Mouse (Mus musculus): ENCODE measurements around the gene Mlst8. TPM values are rescaled to one million over a fixed set of nuclear protein-coding genes. Genes with fewer than 3 reads are reported as not detected.
A peak's percentile ranks its signal among the peaks of the same experiment; 100 is the strongest.

The Mlst8 gene
- polyA plus RNA-seq, 1 experiment, result 20.4 TPM

- peaks cover 5% of the 10 kb centered on the region; the same call in 1 of the 2 replicates for H3K36me3 ChIP-seq (ENCODE audit: control insufficient read depth, insufficient read depth, low read length, poor library complexity, severe bottlenecking)
- TF ChIP-seq EP300 (IDR thresholded peaks at IDR 0.05; ENCODE audit: insufficient read depth, low read depth, low read length) (no peak), CTCF (IDR thresholded peaks at IDR 0.05; ENCODE audit: low read depth, low read length) (no peak), POLR2A (IDR thresholded peaks at IDR 0.05; ENCODE audit: insufficient read depth, low read length) (no peak)
- peaks cover 2% of the 10 kb centered on the region for H3K4me1 ChIP-seq (ENCODE audit: control insufficient read depth, insufficient read depth, low read length)
Measured at GRCm38 (mm10) chr17:24443409-24443808, 35.5 kb downstream of the Mlst8 start.

GRCm38 (mm10) chr17:24442632-24443155 lies 36.2 kb downstream of the Mlst8 start, which contains the start of gene Dnase1l2:
TSS of gene Dnase1l2 (minus strand) at chr17:24443105.
- Histone ChIP-seq H3K4me1 (ENCODE audit: control insufficient read depth, insufficient read depth, low read length) (peaks cover 2% of the 10 kb centered on the region), H3K4me3 (ENCODE audit: low read depth, low read length) (no peak within 1 kb of the TSS), H3K27ac (ENCODE audit: insufficient read depth, low read length) (no peak within 1 kb of the TSS), H3K9ac (ENCODE audit: low read depth, poor library complexity, severe bottlenecking) (no peak within 1 kb of the TSS), H3K9me3 (replicated peaks; ENCODE audit: control insufficient read depth, insufficient read depth, low read length, poor library complexity, severe bottlenecking) (no peaks in the 10 kb centered on the region), H3K36me3 (ENCODE audit: control insufficient read depth, insufficient read depth, low read length, poor library complexity, severe bottlenecking) (peaks cover 6% of the 10 kb centered on the region; the same call in 1 of the 2 replicates), H3K27me3 (ENCODE audit: control insufficient read depth, insufficient read depth, low read length, poor library complexity, severe bottlenecking) (no peaks in the 10 kb centered on the region)
- TF ChIP-seq EP300 (IDR thresholded peaks at IDR 0.05; ENCODE audit: insufficient read depth, low read depth, low read length) (no peak), POLR2A (IDR thresholded peaks at IDR 0.05; ENCODE audit: insufficient read depth, low read length) (no peak), CTCF (IDR thresholded peaks at IDR 0.05; ENCODE audit: low read depth, low read length) (no peak)

More at GRCm38 (mm10) chr17:24443409-24443808, 35.5 kb downstream of the Mlst8 start:
- no peak overlapping the region for H3K27ac ChIP-seq (ENCODE audit: insufficient read depth, low read length)
- H3K27me3 ChIP-seq (ENCODE audit: control insufficient read depth, insufficient read depth, low read length, poor library complexity, severe bottlenecking), result no peaks in the 10 kb centered on the region
- no peak overlapping the region for H3K9ac ChIP-seq (ENCODE audit: low read depth, poor library complexity, severe bottlenecking)
- H3K9me3 ChIP-seq (replicated peaks; ENCODE audit: control insufficient read depth, insufficient read depth, low read length, poor library complexity, severe bottlenecking), result no peaks in the 10 kb centered on the region
- no peak overlapping the region for H3K4me3 ChIP-seq (ENCODE audit: low read depth, low read length)

- H3K27me3 ChIP-seq (ENCODE audit: control insufficient read depth, insufficient read depth, low read length, poor library complexity, severe bottlenecking), result no peaks in the 10 kb centered on the region
- no peak overlapping the region for H3K9ac ChIP-seq (ENCODE audit: low read depth, poor library complexity, severe bottlenecking)
- TF ChIP-seq EP300 (IDR thresholded peaks at IDR 0.05; ENCODE audit: insufficient read depth, low read depth, low read length) (no peak), POLR2A (IDR thresholded peaks at IDR 0.05; ENCODE audit: insufficient read depth, low read length) (no peak), CTCF (IDR thresholded peaks at IDR 0.05; ENCODE audit: low read depth, low read length) (no peak)
- H3K36me3 ChIP-seq (ENCODE audit: control insufficient read depth, insufficient read depth, low read length, poor library complexity, severe bottlenecking), result peaks cover 9% of the 10 kb centered on the region; the same call in 1 of the 2 replicates
- H3K4me3 ChIP-seq (ENCODE audit: low read depth, low read length), result no peak overlapping the region
- H3K9me3 ChIP-seq (replicated peaks; ENCODE audit: control insufficient read depth, insufficient read depth, low read length, poor library complexity, severe bottlenecking), result no peaks in the 10 kb centered on the region
- H3K27ac ChIP-seq (ENCODE audit: insufficient read depth, low read length), result no peak overlapping the region
- peaks cover 2% of the 10 kb centered on the region for H3K4me1 ChIP-seq (ENCODE audit: control insufficient read depth, insufficient read depth, low read length)
Measured at GRCm38 (mm10) chr17:24442107-24442506, 36.8 kb downstream of the Mlst8 start.

- H3K9ac ChIP-seq (ENCODE audit: low read depth, poor library complexity, severe bottlenecking), result no peak overlapping the region
- no peaks in the 10 kb centered on the region for H3K9me3 ChIP-seq (replicated peaks; ENCODE audit: control insufficient read depth, insufficient read depth, low read length, poor library complexity, severe bottlenecking)
- no peak overlapping the region for H3K4me3 ChIP-seq (ENCODE audit: low read depth, low read length)
- peaks cover 13% of the 10 kb centered on the region; the same call in 1 of the 2 replicates for H3K36me3 ChIP-seq (ENCODE audit: control insufficient read depth, insufficient read depth, low read length, poor library complexity, severe bottlenecking)
- no peak for TF ChIP-seq EP300 (IDR thresholded peaks at IDR 0.05; ENCODE audit: insufficient read depth, low read depth, low read length)
- peak; percentile 65 for TF ChIP-seq CTCF (IDR thresholded peaks at IDR 0.05; ENCODE audit: low read depth, low read length)
- H3K27me3 ChIP-seq (ENCODE audit: control insufficient read depth, insufficient read depth, low read length, poor library complexity, severe bottlenecking), result no peaks in the 10 kb centered on the region
- no peak overlapping the region for H3K27ac ChIP-seq (ENCODE audit: insufficient read depth, low read length)
- H3K4me1 ChIP-seq (ENCODE audit: control insufficient read depth, insufficient read depth, low read length), result peaks cover 2% of the 10 kb centered on the region
Measured at GRCm38 (mm10) chr17:24441148-24441547, 37.7 kb downstream of the Mlst8 start.

GRCm38 (mm10) chr17:24440377-24440776 lies 38.5 kb downstream of the Mlst8 start:
- no peaks in the 10 kb centered on the region for H3K9me3 ChIP-seq (replicated peaks; ENCODE audit: control insufficient read depth, insufficient read depth, low read length, poor library complexity, severe bottlenecking)
- peaks cover 2% of the 10 kb centered on the region for H3K4me1 ChIP-seq (ENCODE audit: control insufficient read depth, insufficient read depth, low read length)
- TF ChIP-seq POLR2A (IDR thresholded peaks at IDR 0.05; ENCODE audit: insufficient read depth, low read length), result no peak
- no peak for TF ChIP-seq EP300 (IDR thresholded peaks at IDR 0.05; ENCODE audit: insufficient read depth, low read depth, low read length)
- no peak for TF ChIP-seq CTCF (IDR thresholded peaks at IDR 0.05; ENCODE audit: low read depth, low read length)
- no peak overlapping the region for H3K4me3 ChIP-seq (ENCODE audit: low read depth, low read length)
- no peak overlapping the region for H3K9ac ChIP-seq (ENCODE audit: low read depth, poor library complexity, severe bottlenecking)
- no peaks in the 10 kb centered on the region for H3K27me3 ChIP-seq (ENCODE audit: control insufficient read depth, insufficient read depth, low read length, poor library complexity, severe bottlenecking)
- no peak overlapping the region for H3K27ac ChIP-seq (ENCODE audit: insufficient read depth, low read length)
- 0 out of 2 replicates have a peak, but pooled peaks cover 13% of the 10 kb centered on the region for H3K36me3 ChIP-seq (ENCODE audit: control insufficient read depth, insufficient read depth, low read length, poor library complexity, severe bottlenecking)

- Histone ChIP-seq H3K4me3 (ENCODE audit: low read depth, low read length) (no peak overlapping the region), H3K36me3 (ENCODE audit: control insufficient read depth, insufficient read depth, low read length, poor library complexity, severe bottlenecking) (peaks cover 10% of the 10 kb centered on the region; the same call in 1 of the 2 replicates), H3K27ac (ENCODE audit: insufficient read depth, low read length) (no peak overlapping the region), H3K9ac (ENCODE audit: low read depth, poor library complexity, severe bottlenecking) (no peak overlapping the region), H3K4me1 (ENCODE audit: control insufficient read depth, insufficient read depth, low read length) (no peaks in the 10 kb centered on the region), H3K27me3 (ENCODE audit: control insufficient read depth, insufficient read depth, low read length, poor library complexity, severe bottlenecking) (no peaks in the 10 kb centered on the region), H3K9me3 (replicated peaks; ENCODE audit: control insufficient read depth, insufficient read depth, low read length, poor library complexity, severe bottlenecking) (no peaks in the 10 kb centered on the region)
- no peak for TF ChIP-seq POLR2A (IDR thresholded peaks at IDR 0.05; ENCODE audit: insufficient read depth, low read length)
- TF ChIP-seq EP300 (IDR thresholded peaks at IDR 0.05; ENCODE audit: insufficient read depth, low read depth, low read length), result no peak
- peak; percentile 21 for TF ChIP-seq CTCF (IDR thresholded peaks at IDR 0.05; ENCODE audit: low read depth, low read length)
Measured at GRCm38 (mm10) chr17:24437016-24437415, 41.9 kb downstream of the Mlst8 start.
